Mouse (Mus musculus) ovary, postnatal 14 days (tissue): Measurements from ENCODE around the gene Ogfod1.

Experiments
- DNase-seq: peaks from one replicate; pipeline ENCODE4 v3.0.0; 2022; ENCODE audit warnings: low spot score

Gene Ogfod1

DNA sequence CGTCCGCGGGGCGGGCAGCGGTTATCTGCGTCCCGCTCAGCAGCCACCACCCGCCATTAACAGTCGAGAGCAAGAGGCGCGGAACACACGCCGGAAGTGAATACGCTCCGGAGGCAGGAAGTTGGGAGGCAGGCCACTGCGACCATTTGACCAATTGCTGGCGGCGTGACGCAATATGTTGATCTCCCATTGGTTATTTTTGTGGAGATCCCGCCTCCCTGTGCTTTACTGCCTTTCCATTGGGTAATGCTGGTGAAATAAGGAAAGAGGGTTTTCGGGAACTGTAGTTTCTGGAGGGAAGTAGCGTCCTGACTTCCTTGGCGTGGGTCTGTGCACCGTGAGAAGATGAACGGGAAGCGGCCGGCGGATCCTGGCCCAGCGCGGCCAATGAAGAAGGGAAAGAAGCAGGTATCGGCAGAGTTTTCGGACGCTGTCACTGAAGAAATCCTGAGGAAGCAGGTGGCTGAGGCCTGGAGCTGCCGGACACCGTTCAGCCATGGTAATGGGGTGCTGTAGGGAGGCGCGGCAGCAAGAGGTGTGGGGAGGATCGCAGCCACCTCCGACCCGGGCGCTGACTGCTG is at the start of gene Ogfod1, which contains the start of gene Nudt21:
Ogfod1 (plus strand) TSS at position 255 of the 581 bp plus-strand sequence.
Nudt21 (minus strand) TSS at position 88 of the 581 bp plus-strand sequence.
- DNase-seq = peak; percentile 90

DNA sequence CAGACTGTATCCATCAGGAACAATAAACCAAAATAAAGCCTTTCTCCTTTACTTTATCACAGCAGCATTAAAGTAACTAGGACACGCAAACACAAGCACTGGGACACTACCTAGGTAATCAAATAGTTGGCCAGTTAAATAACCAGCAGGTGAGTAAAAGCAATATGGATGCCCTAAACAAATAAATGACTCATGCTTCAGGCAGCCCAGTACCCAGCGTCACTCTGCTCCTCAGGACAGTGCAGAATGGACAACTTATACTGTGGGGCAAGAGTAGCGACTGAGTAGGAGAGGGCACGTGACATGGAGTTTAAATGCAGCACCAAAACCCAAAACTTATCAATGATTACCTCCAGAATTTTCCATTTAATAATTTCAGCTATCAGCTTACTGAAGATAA is 47.3 kb upstream of the Ogfod1 start:
- no peak for DNase-seq

DNA sequence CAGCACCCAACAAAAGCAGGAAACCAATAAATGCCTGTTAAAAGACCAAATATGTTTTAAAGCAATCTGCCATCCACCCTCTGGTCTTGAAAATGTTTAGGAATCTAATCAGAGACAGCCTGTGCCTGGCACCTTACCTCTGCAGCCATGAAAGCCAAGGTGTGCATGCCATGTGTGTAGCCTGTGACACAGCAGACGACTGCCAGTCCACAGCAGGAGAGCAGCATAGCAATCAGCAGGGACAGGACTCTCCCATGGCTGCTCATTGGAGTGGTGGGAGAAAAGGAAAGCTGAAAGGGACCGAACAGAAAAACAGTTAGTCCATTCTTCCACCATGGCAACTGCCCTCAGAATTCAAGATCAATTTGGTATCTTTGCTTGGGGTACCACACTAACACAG is 38.0 kb upstream of the Ogfod1 start:
- DNase-seq = no peak

DNA sequence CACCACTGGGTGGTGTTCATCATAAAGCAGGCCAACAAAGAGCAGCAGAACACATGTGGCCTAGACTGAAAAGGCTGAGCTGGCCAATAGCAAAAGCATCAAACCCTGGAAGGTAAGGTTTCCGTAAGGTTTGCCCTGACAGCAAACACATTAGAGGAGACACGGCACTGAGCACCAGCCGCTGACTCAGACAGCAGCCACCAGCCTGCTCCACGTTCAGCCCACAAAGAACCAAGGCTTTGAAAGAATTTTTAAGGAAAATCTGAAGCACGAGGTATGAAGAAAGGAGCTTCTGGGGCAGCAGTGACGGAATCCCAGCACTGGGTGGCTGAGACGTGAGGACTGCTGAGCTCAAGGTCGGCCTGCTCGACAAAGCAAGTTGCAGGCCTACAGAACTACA is 32.9 kb upstream of the Ogfod1 start:
- no peak for DNase-seq

DNA sequence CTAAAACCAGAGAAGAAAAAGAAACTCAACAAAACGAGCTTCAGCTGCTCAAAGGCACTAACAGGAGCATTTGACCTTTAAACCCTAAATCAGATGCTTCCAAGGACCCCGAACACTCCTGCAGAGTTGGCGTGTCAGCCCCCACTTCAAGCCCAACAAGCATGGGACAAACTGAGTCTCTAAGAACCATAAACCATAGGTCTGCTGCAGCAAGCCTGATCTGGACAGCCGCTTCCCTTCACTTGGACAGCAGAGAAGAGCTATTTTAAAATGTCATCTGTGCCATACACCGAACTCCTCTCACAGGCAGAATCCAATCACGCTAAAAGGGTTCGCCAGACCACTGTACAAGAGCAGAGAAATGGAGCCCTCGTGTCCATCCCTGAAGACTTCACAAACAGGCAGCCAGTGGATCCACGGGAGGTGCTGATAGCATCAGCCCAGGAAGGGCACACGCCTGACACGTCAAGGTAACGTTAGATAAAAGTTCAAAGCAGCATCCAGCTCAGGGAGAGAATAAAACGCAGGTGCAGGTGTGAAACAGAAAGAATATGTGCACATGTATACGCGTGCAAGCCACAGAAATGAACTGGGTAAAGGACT is 27.7 kb upstream of the Ogfod1 start:
- DNase-seq = no peak

DNA sequence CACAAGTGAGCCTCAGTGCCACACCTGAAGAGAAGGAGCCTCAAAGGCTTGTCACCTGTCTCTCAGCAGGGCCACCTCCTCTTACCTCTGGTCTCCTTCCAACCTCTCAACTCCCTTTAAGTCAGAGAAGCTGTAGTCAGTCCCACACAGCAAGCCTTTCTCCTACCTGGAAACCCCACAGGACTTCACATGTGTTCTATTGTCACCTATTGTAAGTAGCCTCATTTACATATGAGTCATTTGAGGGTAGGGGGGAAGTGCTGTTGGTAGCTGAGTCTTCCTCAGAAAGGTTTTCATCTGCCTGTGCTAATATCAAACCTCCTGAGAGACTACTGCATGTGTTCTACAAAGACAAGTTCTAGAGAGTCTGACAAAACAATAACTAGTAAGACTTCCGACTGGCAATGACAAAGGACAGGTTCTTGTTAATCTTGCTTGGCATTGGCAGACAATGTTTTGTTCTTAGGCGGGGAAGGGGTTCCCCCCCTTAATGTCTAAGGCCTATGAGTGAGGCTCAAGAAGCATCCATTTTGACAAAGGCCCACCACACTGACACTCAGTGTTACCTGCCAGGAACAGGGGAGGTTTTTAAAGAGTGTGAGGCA is 26.8 kb upstream of the Ogfod1 start:
- no peak for DNase-seq

DNA sequence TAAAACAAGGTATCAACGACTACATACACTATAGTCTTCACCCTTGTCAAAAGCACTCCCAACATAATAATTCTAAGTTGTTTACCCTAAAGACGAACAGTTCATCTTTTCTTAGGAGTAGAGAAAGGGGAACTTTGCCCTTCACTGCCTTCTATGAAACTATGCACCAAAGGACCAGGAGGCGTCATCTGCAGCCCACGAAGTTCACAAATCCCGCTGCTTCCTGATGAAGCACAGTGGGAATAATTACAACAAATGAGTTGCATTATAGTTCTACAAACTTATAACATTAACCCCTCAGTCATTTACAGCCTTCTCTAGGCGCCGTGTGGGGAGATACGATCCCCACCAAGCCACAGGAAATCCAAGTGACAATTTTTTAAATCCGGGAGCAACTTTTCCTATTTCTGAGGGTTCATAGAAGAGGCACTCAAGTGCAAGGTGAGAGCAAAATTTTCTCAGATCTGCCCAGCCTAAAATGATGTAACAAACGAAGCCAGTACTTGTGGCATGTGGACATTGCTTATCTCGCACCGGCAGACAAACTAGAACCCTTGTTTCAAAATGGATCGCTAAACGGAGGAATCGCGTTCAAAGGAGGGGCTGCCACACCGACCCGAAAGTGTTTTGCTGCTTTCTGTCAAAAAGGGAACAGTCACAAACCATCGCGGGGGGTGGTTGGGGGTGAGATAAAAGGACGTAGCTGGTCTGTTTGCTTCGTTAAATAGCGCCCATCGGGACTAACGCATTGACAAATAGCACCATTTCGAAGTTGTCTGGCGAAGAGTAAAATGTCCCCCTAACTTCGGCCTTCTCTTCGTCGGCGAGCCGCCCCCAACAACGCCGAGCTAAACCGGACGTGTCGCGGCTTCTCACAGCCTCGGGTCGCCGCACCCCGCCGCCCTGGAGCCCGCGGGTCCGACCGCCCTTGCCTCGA is 25.7 kb upstream of the Ogfod1 start:
- DNase-seq = no peak

DNA sequence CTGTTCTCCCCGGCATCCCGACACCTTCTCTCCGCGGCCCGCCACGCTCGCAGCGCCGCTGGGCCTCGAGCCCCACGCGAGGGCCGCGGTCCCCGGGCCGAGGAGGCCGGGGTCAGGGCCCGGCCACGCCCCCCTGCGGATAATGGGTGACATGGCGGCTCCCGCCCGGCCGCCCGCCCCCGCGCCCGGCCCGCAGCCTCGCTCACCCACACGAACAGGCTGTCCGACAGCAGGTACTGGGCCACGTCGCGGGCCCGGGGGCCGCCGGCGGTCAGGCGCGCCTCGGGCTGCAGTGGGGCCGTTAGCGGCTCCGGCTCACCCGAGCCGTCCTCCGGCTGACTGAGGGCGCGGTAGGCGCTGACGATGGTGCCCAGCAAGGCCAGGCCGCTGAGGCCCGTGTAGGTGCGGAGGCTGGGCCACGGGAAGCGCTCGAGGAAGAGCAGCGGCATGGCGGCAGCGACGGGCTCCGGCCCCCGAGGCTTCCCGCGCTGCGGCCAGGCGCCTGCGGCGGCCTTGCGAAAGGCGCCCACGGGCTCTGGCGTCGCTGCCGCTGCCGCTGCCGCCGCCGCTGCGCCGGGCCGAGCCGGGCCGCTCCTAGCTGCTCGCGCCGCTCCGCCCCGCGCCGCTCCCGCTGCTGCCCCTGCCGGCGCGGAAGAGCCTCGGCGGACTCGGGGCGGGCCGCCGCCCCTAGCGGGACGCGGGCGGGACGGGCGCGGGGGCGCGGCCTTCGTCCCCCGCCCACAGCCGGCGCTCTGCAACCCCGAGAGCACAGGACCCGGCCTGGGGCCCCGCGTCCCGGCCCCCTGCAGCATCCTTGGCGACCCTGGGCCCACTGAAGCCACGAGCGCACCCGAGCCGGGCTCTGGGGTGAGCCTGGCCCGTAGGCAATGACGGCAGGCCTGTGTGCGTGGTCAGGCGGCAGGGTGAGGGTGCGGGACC is 24.7 kb upstream of the Ogfod1 start, which contains the start of gene Amfr:
Amfr (minus strand) TSS at position 830 of the 939 bp plus-strand sequence.
- peak; percentile 48 for DNase-seq

DNA sequence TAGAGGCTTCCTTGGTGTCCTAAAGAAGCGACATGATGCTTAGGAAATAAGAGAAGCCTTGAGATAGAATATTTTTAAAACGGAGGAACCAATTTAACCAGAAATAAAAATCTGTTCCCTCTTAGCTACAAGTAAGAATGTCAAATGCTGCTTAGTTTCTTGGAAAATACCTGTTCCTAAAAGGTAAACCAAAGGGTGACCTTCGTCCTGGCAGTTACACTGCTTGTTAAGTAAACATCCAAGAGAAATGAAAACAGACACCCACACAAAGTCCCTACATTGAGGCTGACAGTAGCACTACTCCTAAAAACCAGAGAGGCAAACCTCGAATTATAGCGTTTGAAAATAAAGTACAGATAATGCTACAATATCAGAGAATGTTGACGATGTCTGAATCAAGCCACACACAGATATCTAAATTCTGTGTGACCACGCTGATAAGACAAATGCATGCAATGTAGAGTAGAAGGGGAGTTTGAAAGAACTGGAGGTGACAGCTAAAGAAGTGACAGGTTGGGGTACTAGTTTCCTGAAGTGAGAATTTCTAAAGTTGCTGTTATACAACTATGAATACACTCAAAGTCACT is 23.9 kb upstream of the Ogfod1 start:
- no peak for DNase-seq

DNA sequence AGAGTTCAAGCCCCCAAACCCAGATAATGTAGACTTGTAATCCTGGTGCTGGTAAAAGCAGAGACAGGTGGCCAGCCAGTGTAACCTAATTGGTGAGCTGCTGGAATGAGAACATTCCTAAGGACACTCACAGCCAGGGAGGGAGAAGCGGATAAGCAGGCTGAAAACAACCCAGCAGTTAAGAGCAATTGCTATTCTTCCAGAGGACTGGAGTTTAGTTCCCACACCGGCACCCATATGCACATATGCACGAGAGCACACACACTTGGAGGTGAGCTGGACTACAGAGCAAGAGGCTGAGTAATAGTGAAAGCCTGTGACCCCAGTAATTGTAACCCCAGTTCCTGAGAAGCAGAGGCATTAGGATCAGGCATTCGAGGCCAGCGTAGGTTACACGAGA is 13.1 kb upstream of the Ogfod1 start:
- DNase-seq = no peak

DNA sequence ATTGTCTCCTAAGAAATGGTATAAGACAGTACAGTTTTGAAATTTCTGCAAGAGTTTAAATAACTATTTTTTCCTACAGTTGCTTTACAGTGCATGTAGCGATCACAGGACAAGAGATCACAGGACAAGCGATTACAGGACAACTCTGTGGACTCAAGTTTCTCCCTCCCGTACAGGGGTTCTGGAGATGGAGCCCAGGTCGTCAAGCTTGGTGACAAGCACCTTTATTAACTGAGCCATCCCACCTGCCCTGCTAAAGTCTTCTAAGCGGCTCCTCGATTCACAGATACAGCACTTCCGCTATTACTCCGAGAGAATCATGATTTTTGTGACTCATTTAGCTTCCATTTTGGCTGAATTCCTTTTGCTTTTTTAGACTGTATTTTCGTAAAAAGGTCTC is 7.3 kb upstream of the Ogfod1 start:
- DNase-seq = no peak

DNA sequence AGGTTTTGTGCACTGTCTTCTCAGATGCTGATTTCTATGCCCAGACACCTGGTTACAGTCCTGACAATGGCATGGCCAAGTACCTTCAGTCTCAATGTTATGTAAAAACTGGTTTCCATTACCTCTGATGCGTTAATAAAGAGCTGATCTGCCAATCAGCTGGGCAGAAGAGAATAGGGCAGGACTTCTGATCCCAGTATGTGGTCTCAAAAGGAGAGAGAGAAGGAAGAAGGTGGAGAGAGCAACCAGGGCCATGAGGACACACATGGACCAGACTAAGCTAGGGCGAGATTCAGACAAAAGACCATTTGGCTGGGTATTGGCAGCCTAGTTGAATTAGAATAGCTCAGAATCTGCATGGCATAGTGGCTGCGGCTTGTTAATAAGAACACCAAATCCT is 3.4 kb upstream of the Ogfod1 start:
- no peak for DNase-seq

DNA sequence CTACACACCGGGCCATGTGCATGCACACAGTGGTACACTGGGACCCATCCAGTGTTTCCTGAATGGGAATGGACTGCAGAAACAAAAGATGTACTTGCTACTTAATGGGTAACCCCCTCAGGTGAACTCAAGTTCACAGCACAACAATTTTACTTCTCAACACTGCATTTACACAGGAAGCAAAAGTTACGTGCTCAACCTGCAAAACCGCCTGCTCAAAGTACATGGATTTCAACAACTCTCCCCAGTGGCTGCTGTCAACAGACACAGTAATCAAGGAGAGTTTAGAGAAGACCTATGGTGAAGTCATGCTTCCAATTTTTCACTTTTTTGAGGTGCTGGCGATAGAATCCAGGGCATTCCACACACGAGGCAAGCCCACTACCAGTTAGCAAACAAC is 1.8 kb upstream of the Ogfod1 start:
- DNase-seq = no peak

DNA sequence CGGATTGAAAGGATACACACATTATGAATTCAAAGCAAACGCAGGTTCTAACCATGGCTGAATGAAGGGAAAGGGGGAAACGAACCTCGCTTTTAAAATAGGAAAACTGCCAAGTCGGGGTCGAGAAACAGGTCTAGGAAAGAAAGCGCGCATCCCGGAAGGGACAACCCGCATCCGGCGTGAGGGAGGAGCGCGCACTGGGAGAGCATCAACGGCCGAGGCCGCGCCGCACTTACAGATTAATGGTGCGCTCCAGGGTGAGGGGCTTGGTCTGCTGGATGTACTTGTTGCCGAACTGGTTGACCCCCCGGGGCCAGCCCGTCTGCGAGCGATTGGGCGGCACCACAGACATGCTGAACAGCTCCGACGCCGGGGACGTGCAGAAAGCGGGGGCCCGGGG is 457 bp upstream of the Ogfod1 start:
- peak; percentile 39 for DNase-seq

DNA sequence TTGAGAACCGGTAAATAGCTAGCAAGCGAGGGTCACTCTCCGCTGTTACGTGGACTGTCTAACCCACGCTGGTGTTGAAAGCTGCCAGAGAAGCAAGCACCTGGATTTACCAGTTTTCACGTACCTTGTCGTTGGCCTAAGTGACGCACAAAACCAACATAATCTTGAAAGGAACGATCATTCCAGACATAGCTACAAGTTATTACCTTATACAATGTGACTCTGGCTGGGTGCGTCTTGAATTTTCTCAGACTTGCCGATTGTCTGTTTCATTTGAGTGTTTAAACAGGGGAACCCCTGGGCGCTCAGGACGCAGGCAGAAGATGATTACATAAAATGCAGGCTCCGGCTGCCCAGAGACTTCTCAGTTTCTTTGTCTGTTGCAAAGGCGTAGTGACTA is 808 bp downstream of the Ogfod1 start:
- no peak for DNase-seq

DNA sequence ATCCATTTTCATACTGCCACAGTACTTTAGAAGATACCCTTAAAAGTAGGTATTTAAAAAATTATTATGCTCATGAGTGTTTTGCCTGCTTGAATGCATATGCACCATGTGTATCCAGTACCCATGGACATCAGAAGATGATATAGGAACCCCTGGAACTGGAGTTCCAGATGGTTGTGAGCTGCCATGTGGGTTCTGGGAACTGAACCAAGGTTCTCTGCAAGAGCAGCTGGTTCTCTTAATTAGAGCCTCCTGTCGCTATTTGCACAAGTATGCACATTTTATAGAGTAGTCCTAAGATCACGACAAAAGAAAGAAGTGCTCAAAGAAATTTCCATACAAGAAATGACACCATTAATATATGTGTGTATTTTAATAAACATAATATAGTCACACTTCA is 10.8 kb downstream of the Ogfod1 start:
- no peak for DNase-seq

DNA sequence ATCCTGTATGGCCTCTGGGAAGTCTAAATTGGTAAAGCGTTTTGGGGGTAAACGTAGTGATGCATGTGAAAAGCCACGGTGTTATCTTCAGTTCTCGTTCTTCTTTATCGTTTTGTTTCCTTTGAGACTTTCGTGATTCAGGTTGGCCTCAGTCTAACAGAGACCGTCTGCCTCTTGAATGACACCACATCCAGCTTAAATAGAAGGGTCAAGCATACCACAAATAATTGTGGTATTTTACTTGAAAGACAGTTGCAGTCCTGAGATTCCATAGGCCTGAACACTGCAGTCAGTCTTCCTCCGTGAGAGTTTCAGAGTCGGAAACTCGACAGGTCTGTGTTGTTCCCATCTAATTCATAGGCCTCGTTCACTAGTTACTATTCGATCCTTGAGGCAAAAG is 15.7 kb downstream of the Ogfod1 start:
- no peak for DNase-seq

DNA sequence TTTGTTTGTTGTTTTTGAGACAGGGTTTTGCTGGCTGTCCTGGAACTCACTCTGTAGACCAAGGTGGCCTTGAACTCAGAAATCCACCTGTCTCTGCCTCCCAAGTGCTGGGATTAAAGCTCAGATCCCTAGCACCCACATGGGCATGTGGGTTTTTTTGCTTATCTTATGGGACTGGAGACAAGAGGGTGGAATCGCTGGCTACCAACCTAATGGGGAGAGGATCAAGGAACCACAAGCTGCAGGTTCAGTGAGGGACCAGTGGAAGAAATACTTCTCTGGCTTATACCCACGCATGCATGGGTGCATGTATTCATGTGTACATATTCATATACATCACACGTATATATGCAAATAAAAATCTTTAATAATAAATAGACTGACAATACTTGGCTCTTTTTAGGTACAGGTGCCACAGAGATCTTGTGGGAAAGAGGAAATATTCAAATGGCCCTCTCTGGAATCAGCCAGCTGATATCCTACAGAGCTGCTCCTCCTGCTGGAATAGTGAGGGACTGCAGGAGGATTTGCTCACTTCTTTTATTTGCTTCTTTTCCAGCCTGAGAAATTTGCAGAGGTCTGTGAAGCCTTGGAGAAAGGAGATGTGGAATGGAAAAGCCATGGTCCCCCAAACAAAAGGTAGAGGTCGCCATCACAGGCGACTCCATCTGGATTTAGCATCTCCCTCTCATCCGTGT is 20.3 kb downstream of the Ogfod1 start:
- peak; percentile 46 for DNase-seq

DNA sequence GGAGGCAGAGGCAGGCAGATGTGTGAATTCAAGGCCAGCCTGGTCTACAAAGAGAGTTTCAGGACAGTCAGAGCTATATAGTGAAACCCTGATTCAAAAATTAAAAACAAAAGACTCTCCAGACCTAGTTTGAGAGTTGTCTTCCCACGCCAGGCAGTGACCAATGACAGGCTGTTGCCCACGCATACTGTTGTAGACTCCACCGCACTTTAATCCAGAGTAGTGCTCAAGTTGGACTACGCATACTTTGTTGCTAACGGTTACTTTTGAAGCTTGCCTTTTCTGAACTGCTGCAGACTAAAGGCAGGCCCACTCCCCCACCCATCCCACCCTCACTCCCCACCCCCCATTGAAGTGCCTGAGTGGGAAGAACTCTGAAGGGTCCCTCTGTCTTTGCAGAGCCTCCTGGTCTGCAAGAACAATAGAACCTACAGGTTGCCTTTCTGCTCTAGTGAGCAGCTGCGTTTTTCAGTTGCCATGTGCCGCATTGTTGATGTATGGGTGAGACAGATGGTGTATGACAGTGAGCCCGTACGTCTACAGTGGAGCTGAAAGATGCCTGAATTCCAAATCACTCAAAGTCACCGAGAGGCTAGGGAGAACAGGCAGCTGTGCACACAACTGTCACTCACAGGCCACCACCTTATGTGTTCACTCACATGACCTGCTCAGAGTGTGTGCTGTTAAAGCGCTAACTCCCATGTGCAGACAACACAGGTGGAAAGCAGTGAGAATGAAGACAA is 29.3 kb downstream of the Ogfod1 start:
- no peak for DNase-seq

DNA sequence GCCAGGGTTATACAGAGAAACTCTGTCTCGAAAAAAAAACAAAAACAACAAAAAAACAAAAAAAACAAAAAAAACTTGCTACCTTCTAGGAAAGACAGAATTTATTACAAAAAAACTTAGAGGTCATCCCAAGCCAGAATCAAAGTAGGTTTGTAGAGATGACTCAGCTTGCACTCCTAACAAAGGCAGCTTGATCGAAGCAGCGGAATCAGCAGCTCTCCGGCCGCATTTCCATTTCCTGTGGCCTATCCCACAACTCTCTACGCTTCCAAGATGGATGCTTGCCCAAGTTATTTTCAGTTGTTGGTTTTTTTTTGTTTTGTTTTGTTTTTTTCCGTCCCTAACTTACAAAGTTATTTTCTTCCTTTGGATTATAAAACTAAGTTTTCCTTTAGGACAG is 31.8 kb downstream of the Ogfod1 start:
- no peak for DNase-seq
